Mouse (Mus musculus) heart, embryonic 14.5 days (tissue): ENCODE data around the gene Ublcp1. TPM values are rescaled to one million over a fixed set of nuclear protein-coding genes. Genes with fewer than 3 reads are reported as not detected.

ENCODE experiments used
- microRNA-seq: library from miRNA; unstranded; fragments of <30 nt; microRNA quantifications from one replicate; pipeline ENCODE4, GENCODE M21; 2016
- polyA plus RNA-seq: library from polyadenylated mRNA; unstranded; fragments of >200 nt; fragmentation: Nextera tagmentation; extraction: Ambion mirVana; gene quantifications from 2 replicates; pipeline ENCODE4 v1.2.1, GENCODE M21; 2014

Ublcp1 gene
- polyA plus RNA-seq, 1 experiment from 2014 or later: 40.7 TPM

Small RNA genes within 50 kb of the gene (microRNA-seq; reads per million reads assigned to microRNA genes)
- gene Gm22121: not detected

Other genes with a start within 250 kb of the Ublcp1 start
- gene Il12b, start 70.4 kb downstream of the Ublcp1 start, polyA plus RNA-seq: not detected in 2 replicates
- gene Rnf145, start 48.5 kb upstream of the Ublcp1 start, polyA plus RNA-seq: 61.0 and 66.7 TPM in 2 replicates
- 17.0 and 17.7 TPM in 2 replicates for gene Ebf1, start 146.8 kb upstream of the Ublcp1 start, polyA plus RNA-seq